Mouse (Mus musculus): ENCODE data around the gene Efhc1. TPM values are rescaled to one million over a fixed set of nuclear protein-coding genes. Genes with fewer than 3 reads are reported as not detected.

Gene Efhc1
- polyA plus RNA-seq, 1 experiment: 2.7 TPM

DNA sequence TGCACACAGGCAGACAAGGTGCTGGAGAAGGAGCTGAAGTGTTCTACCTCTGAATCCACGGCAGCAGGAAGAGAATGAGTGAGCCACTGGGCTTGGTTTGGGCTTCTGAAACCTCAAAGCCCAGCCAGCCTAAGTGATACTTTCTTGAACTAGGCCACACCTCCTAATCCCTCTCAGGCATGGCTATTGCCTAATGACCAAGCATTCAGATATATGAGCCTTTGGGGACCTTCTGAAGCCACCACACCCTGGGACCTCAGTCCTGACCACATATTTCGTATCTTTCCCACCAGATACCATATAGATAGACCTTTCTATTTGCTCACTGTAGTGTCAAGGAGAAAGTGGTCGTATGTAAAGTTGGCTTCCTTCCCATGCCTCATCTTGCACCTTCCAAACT, 42.3 kb downstream of the Efhc1 start:
- DNase-seq (ENCODE audit: low read depth): no peak
- no peak for TF ChIP-seq CTCF (IDR thresholded peaks at IDR 0.05; ENCODE audit: borderline replicate concordance, extremely low read depth, insufficient read depth, insufficient read length)
- TF ChIP-seq POLR2A (IDR thresholded peaks at IDR 0.05; ENCODE audit: borderline replicate concordance, extremely low read depth, insufficient read depth, insufficient read length, poor library complexity, severe bottlenecking): no peak

DNA sequence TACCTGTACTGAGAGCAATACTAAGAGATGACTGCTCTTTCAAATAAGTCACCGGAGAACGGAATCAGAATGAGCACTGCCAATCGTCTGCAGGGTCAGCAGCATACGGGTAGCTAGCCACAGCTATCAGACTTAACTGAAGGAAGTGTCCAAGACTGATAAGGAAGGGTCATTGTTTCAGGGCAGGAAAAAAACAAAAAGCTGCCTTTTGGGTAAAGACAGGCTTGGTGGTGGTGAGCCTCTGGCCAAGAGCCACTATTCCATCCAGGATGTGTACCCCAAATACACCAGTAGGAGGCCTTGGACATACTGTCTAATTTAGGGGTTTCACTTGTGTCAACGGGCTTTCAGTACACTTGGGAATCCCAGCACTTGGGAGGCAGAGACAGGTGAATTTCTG, 42.9 kb downstream of the Efhc1 start:
- no peak for TF ChIP-seq CTCF (IDR thresholded peaks at IDR 0.05; ENCODE audit: borderline replicate concordance, extremely low read depth, insufficient read depth, insufficient read length)
- no peak for TF ChIP-seq POLR2A (IDR thresholded peaks at IDR 0.05; ENCODE audit: borderline replicate concordance, extremely low read depth, insufficient read depth, insufficient read length, poor library complexity, severe bottlenecking)
- DNase-seq (ENCODE audit: low read depth): no peak

DNA sequence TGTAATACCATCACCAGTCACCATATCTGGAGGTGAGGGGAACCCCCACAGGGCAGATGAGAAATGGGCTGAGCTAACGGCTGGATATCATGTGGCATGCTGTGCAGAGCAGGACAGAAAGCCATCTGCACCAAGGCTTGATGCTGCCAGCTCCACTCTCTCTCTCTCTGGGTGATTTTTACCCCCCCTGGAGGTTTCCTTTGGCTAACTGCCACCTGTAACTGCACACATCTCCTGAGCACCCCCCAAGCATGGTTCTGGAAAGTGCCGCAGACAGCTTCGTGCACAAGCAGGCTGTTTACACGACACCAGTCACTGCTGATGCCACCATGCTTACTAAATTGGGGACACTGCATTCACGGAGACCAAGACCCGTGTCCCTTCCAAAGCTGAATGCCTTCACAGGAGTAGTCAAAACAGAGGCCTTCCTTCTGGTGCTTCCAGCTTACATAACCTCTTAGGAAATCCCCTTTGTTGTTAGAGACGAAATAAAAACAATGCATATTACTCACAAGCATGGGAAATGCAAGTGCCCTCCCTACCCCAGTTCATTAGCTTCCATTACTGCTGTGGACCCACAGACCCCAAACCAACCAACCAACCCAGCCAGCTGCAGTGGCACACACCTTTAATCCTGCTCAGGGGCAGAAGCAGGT, 44.0 kb downstream of the Efhc1 start:
- peak; percentile 67 for DNase-seq (ENCODE audit: low read depth)
- TF ChIP-seq CTCF (IDR thresholded peaks at IDR 0.05; ENCODE audit: borderline replicate concordance, extremely low read depth, insufficient read depth, insufficient read length): no peak
- no peak for TF ChIP-seq POLR2A (IDR thresholded peaks at IDR 0.05; ENCODE audit: borderline replicate concordance, extremely low read depth, insufficient read depth, insufficient read length, poor library complexity, severe bottlenecking)

- TF ChIP-seq CTCF (IDR thresholded peaks at IDR 0.05; ENCODE audit: borderline replicate concordance, extremely low read depth, insufficient read depth, insufficient read length) (no peak), POLR2A (IDR thresholded peaks at IDR 0.05; ENCODE audit: borderline replicate concordance, extremely low read depth, insufficient read depth, insufficient read length, poor library complexity, severe bottlenecking) (no peak)
- DNase-seq (ENCODE audit: low read depth): no peak
Measured at GRCm38 (mm10) chr1:20996603-20997327, 45.3 kb downstream of the Efhc1 start.

DNA sequence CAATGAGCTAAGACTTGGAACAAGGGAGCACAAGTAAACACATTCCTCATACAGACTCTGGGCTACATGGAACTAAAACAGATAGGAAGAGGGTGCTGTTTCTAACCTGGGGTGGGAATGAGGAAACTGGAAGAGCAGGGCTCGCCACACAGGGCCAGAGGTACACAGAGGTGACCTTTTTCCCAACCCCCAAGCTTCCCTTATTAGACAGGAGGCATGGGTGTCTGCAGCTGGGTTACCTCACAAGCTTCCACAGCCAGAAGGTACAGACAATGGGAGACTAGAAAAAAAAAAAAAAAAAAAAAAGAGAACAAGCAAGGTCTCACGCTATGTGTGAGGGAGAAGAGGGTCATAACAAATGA, 45.9 kb downstream of the Efhc1 start:
- TF ChIP-seq CTCF (IDR thresholded peaks at IDR 0.05; ENCODE audit: borderline replicate concordance, extremely low read depth, insufficient read depth, insufficient read length): no peak
- no peak for TF ChIP-seq POLR2A (IDR thresholded peaks at IDR 0.05; ENCODE audit: borderline replicate concordance, extremely low read depth, insufficient read depth, insufficient read length, poor library complexity, severe bottlenecking)
- no peak for DNase-seq (ENCODE audit: low read depth)

DNA sequence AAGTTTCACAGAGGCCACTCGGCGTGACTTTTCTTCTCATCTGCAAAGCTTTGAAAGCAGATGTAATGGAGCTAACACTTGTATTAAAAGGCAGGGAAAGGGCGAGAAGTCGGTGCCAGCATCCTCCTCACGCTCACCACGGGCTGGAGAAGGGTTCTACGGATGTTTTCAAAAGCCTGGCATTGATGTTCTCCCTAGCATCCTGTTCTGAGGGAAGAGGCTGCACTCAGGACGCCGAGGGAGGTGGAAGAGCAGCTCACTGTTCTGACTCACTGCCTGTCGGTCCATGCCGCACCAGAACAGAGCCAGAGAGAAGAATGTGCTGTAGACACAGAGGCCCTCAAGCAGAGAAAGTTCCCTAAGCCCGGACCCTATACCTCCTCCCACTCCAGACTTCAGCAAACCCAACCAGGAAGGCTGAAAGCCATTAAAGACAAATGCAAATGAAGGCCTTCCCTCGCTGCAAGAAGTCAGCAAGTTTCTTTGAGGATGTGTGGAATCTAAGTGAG, 46.5 kb downstream of the Efhc1 start:
- TF ChIP-seq CTCF (IDR thresholded peaks at IDR 0.05; ENCODE audit: borderline replicate concordance, extremely low read depth, insufficient read depth, insufficient read length): no peak
- DNase-seq (ENCODE audit: low read depth): no peak

GRCm38 (mm10) chr1:21002246-21003142, 51.1 kb downstream of the Efhc1 start:
- TF ChIP-seq CTCF (IDR thresholded peaks at IDR 0.05; ENCODE audit: borderline replicate concordance, extremely low read depth, insufficient read depth, insufficient read length) (no peak), POLR2A (IDR thresholded peaks at IDR 0.05; ENCODE audit: borderline replicate concordance, extremely low read depth, insufficient read depth, insufficient read length, poor library complexity, severe bottlenecking) (no peak)
- DNase-seq (ENCODE audit: low read depth): peak; percentile 60

DNA sequence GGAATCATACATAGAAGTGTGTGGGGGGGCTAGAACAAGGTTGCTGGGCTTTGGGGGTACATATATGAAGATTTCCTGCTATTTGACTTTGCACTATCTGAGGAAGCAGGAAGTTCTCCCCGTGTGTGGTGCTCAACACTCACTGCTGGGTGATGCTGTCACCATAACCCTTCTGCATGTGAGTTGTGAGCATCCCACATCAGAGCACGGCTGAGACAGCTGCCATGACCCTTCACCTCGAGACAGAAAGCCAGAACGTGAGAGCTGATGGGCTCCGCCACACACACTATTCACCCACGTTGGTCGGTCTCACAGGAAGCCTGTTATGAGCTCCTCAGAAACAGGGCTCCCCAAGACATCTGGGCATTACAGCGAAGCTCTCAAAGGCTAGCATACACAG, 53.2 kb downstream of the Efhc1 start:
- no peak for TF ChIP-seq CTCF (IDR thresholded peaks at IDR 0.05; ENCODE audit: borderline replicate concordance, extremely low read depth, insufficient read depth, insufficient read length)
- TF ChIP-seq POLR2A (IDR thresholded peaks at IDR 0.05; ENCODE audit: borderline replicate concordance, extremely low read depth, insufficient read depth, insufficient read length, poor library complexity, severe bottlenecking): no peak

DNA sequence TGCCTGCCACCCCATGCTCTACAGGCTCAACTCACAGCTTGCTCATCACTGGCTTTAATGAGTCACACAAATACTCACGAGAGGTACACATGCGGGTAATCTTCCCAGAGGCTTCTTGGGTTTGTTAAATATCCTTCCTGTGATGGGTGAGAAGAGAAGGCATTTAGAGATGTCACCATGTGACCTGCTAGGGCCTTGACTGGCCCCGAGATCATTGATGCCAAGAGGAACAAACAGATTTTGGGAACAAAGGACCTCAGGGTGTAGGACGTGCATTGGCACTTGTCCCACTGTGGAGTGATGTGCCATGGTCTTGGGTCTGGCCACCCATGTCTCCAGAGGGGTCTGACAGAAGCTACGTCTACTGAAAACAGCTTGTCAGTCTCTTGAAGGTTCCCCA, 55.3 kb downstream of the Efhc1 start:
- DNase-seq (ENCODE audit: low read depth): no peak

More for the DNA sequence above, 53.2 kb downstream of the Efhc1 start:
- DNase-seq (ENCODE audit: low read depth): no peak

GRCm38 (mm10) chr1:21007941-21008701, 56.7 kb downstream of the Efhc1 start:
- no peak for TF ChIP-seq POLR2A (IDR thresholded peaks at IDR 0.05; ENCODE audit: borderline replicate concordance, extremely low read depth, insufficient read depth, insufficient read length, poor library complexity, severe bottlenecking)
- no peak for TF ChIP-seq CTCF (IDR thresholded peaks at IDR 0.05; ENCODE audit: borderline replicate concordance, extremely low read depth, insufficient read depth, insufficient read length)
- DNase-seq (ENCODE audit: low read depth): no peak

More for the DNA sequence above, 55.3 kb downstream of the Efhc1 start:
- no peak for TF ChIP-seq POLR2A (IDR thresholded peaks at IDR 0.05; ENCODE audit: borderline replicate concordance, extremely low read depth, insufficient read depth, insufficient read length, poor library complexity, severe bottlenecking)
- TF ChIP-seq CTCF (IDR thresholded peaks at IDR 0.05; ENCODE audit: borderline replicate concordance, extremely low read depth, insufficient read depth, insufficient read length): no peak

Data from brain, embryonic 14.5 days (tissue).